34 mouse cellular contexts compared by ENCODE assay signal in the genomic region with DNA sequence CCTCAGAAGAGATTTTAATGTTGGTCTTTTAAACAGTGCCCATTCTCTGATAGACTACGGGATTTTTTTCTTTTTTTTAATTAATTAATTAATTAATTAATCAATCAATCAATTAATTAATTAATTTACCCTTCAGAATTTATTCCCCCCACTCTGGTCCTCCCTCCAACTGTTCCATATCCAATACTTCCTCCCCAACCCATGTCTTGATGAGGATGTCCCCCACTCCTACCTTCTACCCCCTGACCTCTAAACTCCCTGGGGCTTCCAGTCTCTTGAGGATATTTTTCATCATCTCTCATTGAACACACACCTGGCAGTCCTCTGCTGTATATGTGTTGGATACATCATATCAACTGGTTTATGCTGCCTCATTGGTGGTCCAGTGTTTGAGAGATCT.
"Had no signal": no experiment of that assay in that cellular context is flagged by ENCODE, and none has a peak within 500 bp of the region (broad histone marks: within the 10 kb centered on the region; RNA-seq: fewer than 3 reads in every experiment).

No protein-coding gene starts in this region.

- H3K36me3 ChIP-seq: heart, embryonic 10.5 days; heart, embryonic 12.5 days; heart, embryonic 13.5 days; heart, embryonic 15.5 days; hindbrain, embryonic 10.5 days; hindbrain, embryonic 12.5 days; hindbrain, embryonic 15.5 days; intestine, embryonic 15.5 days; kidney, embryonic 15.5 days had no signal

- H3K9me3 ChIP-seq: heart, embryonic 10.5 days; heart, embryonic 12.5 days; heart, embryonic 13.5 days; heart, embryonic 15.5 days; hindbrain, embryonic 10.5 days; hindbrain, embryonic 12.5 days; hindbrain, embryonic 15.5 days; intestine, embryonic 15.5 days; kidney, embryonic 15.5 days had no signal

- ATAC-seq: hindbrain, embryonic 16.5 days; hindbrain, postnatal 0 days; inflammation-experienced regulatory T-cells, adult 6 months; intestine, embryonic 15.5 days; intestine, embryonic 16.5 days; intestine, postnatal 0 days had no signal

- H3K27me3 ChIP-seq: heart, embryonic 12.5 days; heart, embryonic 13.5 days; heart, embryonic 15.5 days; hindbrain, embryonic 12.5 days; hindbrain, embryonic 15.5 days; intestine, embryonic 15.5 days; kidney, embryonic 15.5 days had no signal

- H3K27ac ChIP-seq: heart, embryonic 10.5 days; heart, embryonic 13.5 days; heart, embryonic 15.5 days; hindbrain, embryonic 10.5 days; hindbrain, embryonic 12.5 days; hindbrain, embryonic 14.5 days; hindbrain, embryonic 15.5 days; hindbrain, postnatal 0 days; intestine, embryonic 15.5 days; kidney, embryonic 15.5 days; kidney, postnatal 0 days; layer of hippocampus, adult 2 months had no signal

- DNase-seq: heart, postnatal 10 days; heart, postnatal 14 days; heart, postnatal 36 days; heart, postnatal 4 days; kidney, adult 11 months; kidney, adult 18-20 months; kidney, adult 2 months; kidney, adult 8-10 months; kidney, adult 9 months; kidney, postnatal 10 days; kidney, postnatal 14 days; kidney, postnatal 25 days; kidney, postnatal 36 days; kidney, postnatal 4 days; layer of hippocampus, adult 9-11 months; layer of hippocampus, postnatal 36 days had no signal

- H3K4me1 ChIP-seq: heart, embryonic 10.5 days; heart, embryonic 12.5 days; heart, embryonic 13.5 days; heart, embryonic 15.5 days; hindbrain, embryonic 10.5 days; hindbrain, embryonic 12.5 days; hindbrain, embryonic 15.5 days; intestine, embryonic 15.5 days; kidney, embryonic 15.5 days had no signal

- H3K4me2 ChIP-seq: heart, embryonic 11.5 days; heart, embryonic 12.5 days; heart, embryonic 13.5 days; heart, embryonic 15.5 days; hindbrain, embryonic 12.5 days; hindbrain, embryonic 14.5 days; hindbrain, embryonic 15.5 days; intestine, embryonic 15.5 days; kidney, embryonic 15.5 days had no signal

- H3K9ac ChIP-seq: heart, embryonic 12.5 days; heart, embryonic 13.5 days; heart, embryonic 15.5 days; hindbrain, embryonic 12.5 days; hindbrain, embryonic 14.5 days; hindbrain, embryonic 15.5 days; intestine, embryonic 15.5 days; kidney, embryonic 15.5 days had no signal

- H3K4me3 ChIP-seq: heart, embryonic 10.5 days; heart, embryonic 12.5 days; heart, embryonic 13.5 days; heart, embryonic 15.5 days; hindbrain, embryonic 10.5 days; hindbrain, embryonic 12.5 days; hindbrain, embryonic 15.5 days; intestine, embryonic 15.5 days; kidney, embryonic 15.5 days; layer of hippocampus, adult 2 months had no signal
